Mouse (Mus musculus): Measurements from ENCODE around the gene Bcl11a. TPM values are rescaled to one million over a fixed set of nuclear protein-coding genes. Genes with fewer than 3 reads are reported as not detected.

Bcl11a gene
- polyA plus RNA-seq, 1 experiment from 2014 or later, result 107 TPM

GRCm38 (mm10) chr11:24203489-24203888 lies 125.6 kb downstream of the Bcl11a start:
- H3K27me3 ChIP-seq (ENCODE audit: control insufficient read depth, insufficient read depth, low read depth, low read length), result no peaks in the 10 kb centered on the region
- 91% methylated on average over 1 of the region's 1 CpGs for WGBS

DNA sequence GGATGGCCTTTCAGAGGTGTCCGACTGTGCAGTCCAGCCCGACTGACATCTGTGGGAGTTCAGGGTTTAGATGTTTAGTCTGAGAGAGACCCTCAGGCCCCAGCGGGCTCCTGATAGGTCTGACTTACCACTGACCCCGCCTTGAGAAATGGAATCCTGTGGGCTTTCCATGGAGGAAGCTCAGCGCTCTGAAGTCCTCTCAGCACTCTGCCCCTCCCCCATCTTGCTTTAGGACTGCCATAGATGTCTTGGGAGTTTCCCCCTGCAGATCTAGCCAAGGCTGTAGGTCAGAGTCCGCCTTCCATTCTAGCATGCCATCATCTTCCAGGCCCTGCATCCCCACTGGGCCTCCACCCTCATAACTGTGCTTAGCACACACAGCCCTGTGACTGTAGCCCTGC lies 131.1 kb downstream of the Bcl11a start:
- H3K36me3 ChIP-seq (ENCODE audit: control insufficient read depth, insufficient read depth, low read length), result no peaks in the 10 kb centered on the region
- WGBS, result 65% methylated on average over 6 of the region's 6 CpGs
- no peaks in the 10 kb centered on the region for H3K4me1 ChIP-seq (ENCODE audit: control insufficient read depth, insufficient read depth, low read length)
- H3K9ac ChIP-seq (ENCODE audit: low read depth, low read length), result no peak overlapping the region
- H3K27me3 ChIP-seq (ENCODE audit: control insufficient read depth, insufficient read depth, low read depth, low read length), result no peaks in the 10 kb centered on the region
- ATAC-seq, result no peak
- no peak overlapping the region for H3K4me2 ChIP-seq (ENCODE audit: low read length)
- H3K9me3 ChIP-seq (replicated peaks; ENCODE audit: control insufficient read depth, low read length, poor library complexity, severe bottlenecking), result no peaks in the 10 kb centered on the region
- no peak overlapping the region for H3K27ac ChIP-seq (ENCODE audit: low read length)
- H3K4me3 ChIP-seq (ENCODE audit: low read depth, low read length), result no peak overlapping the region

More at GRCm38 (mm10) chr11:24203489-24203888, 125.6 kb downstream of the Bcl11a start:
- Histone ChIP-seq H3K36me3 (ENCODE audit: control insufficient read depth, insufficient read depth, low read length) (no peaks in the 10 kb centered on the region), H3K9ac (ENCODE audit: low read depth, low read length) (no peak overlapping the region), H3K4me2 (ENCODE audit: low read length) (no peak overlapping the region), H3K4me1 (ENCODE audit: control insufficient read depth, insufficient read depth, low read length) (peaks cover 2% of the 10 kb centered on the region; the same call in 1 of the 2 replicates), H3K27ac (ENCODE audit: low read length) (no peak overlapping the region), H3K9me3 (replicated peaks; ENCODE audit: control insufficient read depth, low read length, poor library complexity, severe bottlenecking) (no peaks in the 10 kb centered on the region), H3K4me3 (ENCODE audit: low read depth, low read length) (no peak overlapping the region)
- no peak for ATAC-seq

DNA sequence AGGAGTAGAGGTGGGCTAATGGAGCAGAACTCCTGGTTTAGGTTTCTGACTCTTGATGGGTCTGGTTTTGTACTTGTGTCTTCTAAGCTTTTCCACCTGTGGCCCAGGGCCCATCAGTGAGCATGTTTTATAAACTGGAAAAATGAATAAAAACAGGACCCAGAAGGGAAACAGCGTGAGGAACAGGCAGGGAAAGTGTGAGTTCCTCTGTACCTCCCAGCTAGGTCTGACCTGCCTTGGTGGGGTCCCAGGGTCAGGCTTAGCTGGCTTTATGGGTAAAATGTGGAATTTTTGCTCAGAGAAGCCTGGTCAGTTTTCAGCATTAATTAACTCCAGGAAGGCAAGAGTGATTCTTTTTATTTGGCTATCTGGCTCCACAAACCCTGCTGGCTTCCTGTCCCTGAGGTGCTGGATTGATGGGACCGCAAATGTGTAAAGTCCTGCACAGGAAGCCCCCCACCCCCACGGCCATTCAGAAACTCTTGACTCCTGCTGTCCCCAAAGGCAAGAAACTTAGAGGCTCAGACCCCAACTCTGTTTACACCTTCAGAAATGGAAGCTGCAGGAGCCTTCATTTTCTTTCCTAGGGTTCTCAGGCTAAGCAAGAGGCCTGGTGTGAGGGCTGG lies 136.8 kb downstream of the Bcl11a start:
- H3K4me1 ChIP-seq (ENCODE audit: control insufficient read depth, insufficient read depth, low read length), result no peaks in the 10 kb centered on the region
- no peak for ATAC-seq
- no peaks in the 10 kb centered on the region for H3K9me3 ChIP-seq (replicated peaks; ENCODE audit: control insufficient read depth, low read length, poor library complexity, severe bottlenecking)
- H3K27me3 ChIP-seq (ENCODE audit: control insufficient read depth, insufficient read depth, low read depth, low read length), result no peaks in the 10 kb centered on the region
- H3K36me3 ChIP-seq (ENCODE audit: control insufficient read depth, insufficient read depth, low read length), result no peaks in the 10 kb centered on the region
- 83% methylated on average over 3 of the region's 3 CpGs for WGBS
- no peak overlapping the region for H3K27ac ChIP-seq (ENCODE audit: low read length)
- no peak overlapping the region for H3K4me2 ChIP-seq (ENCODE audit: low read length)
- H3K9ac ChIP-seq (ENCODE audit: low read depth, low read length), result no peak overlapping the region
- H3K4me3 ChIP-seq (ENCODE audit: low read depth, low read length), result no peak overlapping the region

GRCm38 (mm10) chr11:24217741-24218333 lies 140.0 kb downstream of the Bcl11a start:
- Histone ChIP-seq H3K9me3 (replicated peaks; ENCODE audit: control insufficient read depth, low read length, poor library complexity, severe bottlenecking) (no peaks in the 10 kb centered on the region), H3K4me2 (ENCODE audit: low read length) (no peak overlapping the region), H3K27ac (ENCODE audit: low read length) (no peak overlapping the region), H3K9ac (ENCODE audit: low read depth, low read length) (no peak overlapping the region), H3K36me3 (ENCODE audit: control insufficient read depth, insufficient read depth, low read length) (no peaks in the 10 kb centered on the region), H3K27me3 (ENCODE audit: control insufficient read depth, insufficient read depth, low read depth, low read length) (no peaks in the 10 kb centered on the region), H3K4me3 (ENCODE audit: low read depth, low read length) (no peak overlapping the region), H3K4me1 (ENCODE audit: control insufficient read depth, insufficient read depth, low read length) (no peaks in the 10 kb centered on the region)
- no peak for ATAC-seq
- 92% methylated on average over 6 of the region's 6 CpGs for WGBS

- Histone ChIP-seq H3K27ac (ENCODE audit: low read length) (no peak overlapping the region), H3K4me3 (ENCODE audit: low read depth, low read length) (no peak overlapping the region), H3K36me3 (ENCODE audit: control insufficient read depth, insufficient read depth, low read length) (no peaks in the 10 kb centered on the region), H3K27me3 (ENCODE audit: control insufficient read depth, insufficient read depth, low read depth, low read length) (no peaks in the 10 kb centered on the region), H3K9me3 (replicated peaks; ENCODE audit: control insufficient read depth, low read length, poor library complexity, severe bottlenecking) (no peaks in the 10 kb centered on the region), H3K4me2 (ENCODE audit: low read length) (no peak overlapping the region), H3K9ac (ENCODE audit: low read depth, low read length) (no peak overlapping the region), H3K4me1 (ENCODE audit: control insufficient read depth, insufficient read depth, low read length) (no peaks in the 10 kb centered on the region)
- no peak for ATAC-seq
- WGBS, result 79% methylated on average over 4 of the region's 4 CpGs
Measured at GRCm38 (mm10) chr11:24221601-24222307, 143.9 kb downstream of the Bcl11a start.

Other genes starting within 250 kb of the Bcl11a start
- 21.5 and 22.7 TPM in 2 replicates for gene Papolg, start 182.8 kb upstream of the Bcl11a start, polyA plus RNA-seq (2015; fragmentation: Nextera tagmentation; extraction: Ambion mirVana)
- gene A830031A19Rik, start 3.0 kb upstream of the Bcl11a start, polyA plus RNA-seq (2015; fragmentation: Nextera tagmentation; extraction: Ambion mirVana), result not detected in 2 replicates

All from midbrain, embryonic 16.5 days (tissue).